Mouse (Mus musculus) ES-E14 (cell line): Measurements from ENCODE around the gene Esp31. TPM values are rescaled to one million over a fixed set of nuclear protein-coding genes. Genes with fewer than 3 reads are reported as not detected.

Experiments
- DNase-seq: peaks from one replicate; pipeline ENCODE4 v3.0.0-alpha.2; 2013; ENCODE audit warnings: low read depth, low spot score
- H3K27ac ChIP-seq: 2 replicates; pipeline ENCODE4 v1.5.1; 2012; ENCODE audit warnings: low read depth, mild to moderate bottlenecking, low read length, moderate library complexity, mixed read lengths; ENCODE audit not compliant: poor library complexity, insufficient read depth, severe bottlenecking
- H3K36me3 ChIP-seq: 2 replicates; pipeline ENCODE4 v1.6.1; 2012; ENCODE audit warnings: mild to moderate bottlenecking, low read length, moderate library complexity, mixed read lengths; ENCODE audit not compliant: control insufficient read depth, poor library complexity, insufficient read depth, severe bottlenecking
- H3K4me1 ChIP-seq, 2 experiments: fragments of 150-350 bp in 1 of 2; sonication (generic) in 1 of 2; 2 replicates each; pipeline ENCODE4 v1.6.1; 2012; ENCODE audit warnings: low read length in 2 of 2, mild to moderate bottlenecking in 1 of 2, mixed read lengths in 1 of 2; ENCODE audit not compliant: control insufficient read depth in 2 of 2, insufficient read depth in 2 of 2, poor library complexity in 1 of 2
- H3K4me3 ChIP-seq, 2 experiments: fragments of 150-350 bp in 1 of 2; sonication (generic) in 1 of 2; 2 replicates each; pipeline ENCODE4 v1.5.1; 2012; ENCODE audit warnings: low read length in 2 of 2, low read depth in 1 of 2, mild to moderate bottlenecking in 1 of 2, mixed read lengths in 1 of 2; ENCODE audit not compliant: insufficient read depth in 1 of 2, poor library complexity in 1 of 2, severe bottlenecking in 1 of 2
- H3K9ac ChIP-seq: 2 replicates; pipeline ENCODE4 v1.6.1; 2012; ENCODE audit warnings: low read depth, mild to moderate bottlenecking, low read length, mixed read lengths; ENCODE audit not compliant: poor library complexity, insufficient read depth, severe bottlenecking
- H3K9me3 ChIP-seq: fragments of 150-350 bp; sonication (generic); 2 replicates; pipeline ENCODE4 v1.6.1; 2012; ENCODE audit warnings: low read depth, mild to moderate bottlenecking, low read length; ENCODE audit not compliant: control insufficient read depth, insufficient read depth
- ZNF384 ChIP-seq: IDR thresholded peaks from 2 replicates; pipeline ENCODE4 v1.6.1; 2012; ENCODE audit warnings: low read depth, low read length, inconsistent platforms
- in situ Hi-C, 2 experiments: fragments of 600-800 bp; cut with MboI; formaldehyde crosslinking; loops; one replicate each; pipeline ENCODE4 v1.15.1; 2025; ENCODE audit warnings: low sequenced_read_pairs in 2 of 2, inconsistent platforms in 1 of 2; ENCODE audit not compliant: unreplicated experiment in 2 of 2
- total RNA-seq: library from RNA; depleted of rRNA; stranded (reverse); fragments of 300-350 nt; gene quantifications from 2 replicates; pipeline ENCODE4 v1.2.3, GENCODE M21; 2012; rRNA removed

The Esp31 gene
- not detected in 2 replicates for total RNA-seq

- no peak for TF ChIP-seq ZNF384
These were observed at the start of gene Esp31 for GRCm38 (mm10) chr17:38639147-38639546. TSS of gene Esp31 (plus strand) at chr17:38639447.

More at GRCm38 (mm10) chr17:38639147-38639546, at the start of gene Esp31:
- no peak for DNase-seq
- Histone ChIP-seq H3K27ac (no peak within 1 kb of the TSS), H3K4me3 (no peak within 1 kb of the TSS), H3K4me1 (no peaks in the 10 kb centered on the region), H3K9me3 (no peaks in the 10 kb centered on the region), H3K9ac (no peak within 1 kb of the TSS), H3K36me3 (no peaks in the 10 kb centered on the region)
- in situ Hi-C loops = no loop called here

Other genes starting within 250 kb of the Esp31 start
- gene Esp36, start 219.3 kb upstream of the Esp31 start, total RNA-seq = not detected in 2 replicates
- not detected in 2 replicates for gene Esp34, start 85.3 kb upstream of the Esp31 start, total RNA-seq